Mouse (Mus musculus): Measurements from ENCODE around the gene Ston2.

DNA sequence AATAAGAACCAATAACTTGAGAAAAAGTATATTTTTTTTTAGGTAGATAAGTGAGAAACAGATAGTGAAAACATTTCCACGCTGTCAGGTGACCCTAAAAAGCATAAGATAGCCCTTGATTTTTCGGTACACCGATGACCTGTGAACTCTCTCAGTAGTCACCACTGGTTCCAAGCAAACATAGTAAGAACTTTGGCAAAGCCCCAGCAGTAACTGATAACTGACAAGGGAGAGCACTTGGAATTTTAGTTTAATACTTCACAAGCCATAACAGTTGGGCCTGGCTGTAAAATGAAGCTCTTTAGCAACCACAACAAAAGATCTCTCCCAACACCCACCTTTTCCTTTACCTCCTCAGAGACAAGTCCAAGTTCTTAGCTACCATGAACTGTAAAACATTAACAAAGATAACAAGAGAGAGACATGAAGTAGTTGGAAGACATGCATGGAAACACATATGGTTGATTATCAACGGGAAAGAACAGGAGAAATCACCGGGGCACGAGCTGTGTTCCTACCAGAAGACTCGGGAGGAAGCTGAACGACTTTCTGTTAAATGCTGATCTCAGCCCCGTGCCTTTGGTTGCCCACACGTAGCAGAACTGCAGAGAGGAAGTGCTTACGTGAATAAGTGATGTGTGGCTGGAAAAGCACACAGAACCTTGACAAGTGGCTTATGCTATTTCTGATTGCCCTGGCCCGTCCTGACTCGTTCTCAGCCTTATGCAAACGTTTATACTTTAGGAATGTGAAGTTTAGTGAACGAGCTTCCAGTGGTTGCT, 53.8 kb downstream of the Ston2 start:
- TF ChIP-seq TAL1 (IDR thresholded peaks at IDR 0.05; ENCODE audit: low read length) (no peak), GATA1 (IDR thresholded peaks at IDR 0.05; ENCODE audit: low read length) (no peak)
